Mouse (Mus musculus): ENCODE measurements around the gene Fam47e. TPM values are rescaled to one million over a fixed set of nuclear protein-coding genes. Genes with fewer than 3 reads are reported as not detected.

Fam47e gene
- polyA plus RNA-seq, 1 experiment from 2014 or later: 0.43 TPM

DNA sequence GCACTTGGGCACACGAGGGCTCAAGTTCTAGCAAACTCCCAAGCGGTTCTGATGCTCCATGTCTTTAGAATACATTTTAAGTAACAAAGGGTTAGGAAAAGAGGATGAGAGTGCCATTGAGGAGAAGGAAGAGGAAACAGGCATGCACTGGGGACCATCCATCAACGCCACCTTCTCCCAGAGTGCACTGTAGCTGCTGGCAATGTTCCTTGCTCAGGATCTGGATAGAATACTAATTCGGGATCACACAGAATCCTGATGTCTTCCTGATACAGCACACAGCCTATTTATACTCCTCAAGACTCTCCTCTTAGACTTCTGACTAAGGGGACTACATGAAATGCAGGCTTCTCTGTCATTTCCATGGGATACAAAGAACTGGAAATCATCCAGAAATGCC lies 15.2 kb upstream of the Fam47e start:
- H3K9me3 ChIP-seq (ENCODE audit: control insufficient read depth, low read length): no peaks in the 10 kb centered on the region
- H3K4me3 ChIP-seq (replicated peaks; ENCODE audit: low read length): no peak overlapping the region
- ATAC-seq: no peak
- no peak overlapping the region for H3K27ac ChIP-seq (ENCODE audit: low read length)
- no peak overlapping the region for H3K4me2 ChIP-seq (ENCODE audit: low read length)
- no peak overlapping the region for H3K9ac ChIP-seq (replicated peaks; ENCODE audit: low read depth, low read length)
- no peaks in the 10 kb centered on the region for H3K27me3 ChIP-seq (replicated peaks; ENCODE audit: control insufficient read depth, insufficient read depth, low read length)
- no peaks in the 10 kb centered on the region for H3K4me1 ChIP-seq (replicated peaks; ENCODE audit: control insufficient read depth, insufficient read depth, low read length)
- H3K36me3 ChIP-seq (ENCODE audit: control insufficient read depth, insufficient read depth): no peaks in the 10 kb centered on the region
- 81% methylated on average over 4 of the region's 4 CpGs for WGBS

DNA sequence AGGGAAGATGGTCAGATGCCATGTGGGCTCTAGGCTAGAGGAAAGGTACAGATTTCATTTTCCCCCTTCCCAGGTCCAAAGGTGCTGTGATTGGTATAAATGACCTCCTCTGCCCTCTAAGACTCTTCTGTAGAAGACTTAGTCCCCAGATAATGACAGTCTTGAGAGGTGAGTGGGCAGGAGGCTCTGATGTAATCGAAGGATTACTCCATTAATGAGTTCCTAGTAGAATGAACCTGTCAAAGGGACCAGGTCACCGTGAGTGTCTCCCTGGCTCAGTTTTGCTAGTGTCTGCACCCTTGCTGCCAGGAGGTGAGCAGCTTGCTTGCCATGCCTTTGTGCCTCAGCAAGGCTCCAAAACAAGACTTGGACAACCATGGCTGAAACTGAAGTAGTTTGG lies 2.3 kb upstream of the Fam47e start:
- no peaks in the 10 kb centered on the region for H3K27me3 ChIP-seq (replicated peaks; ENCODE audit: control insufficient read depth, insufficient read depth, low read length)
- no peak overlapping the region for H3K4me2 ChIP-seq (ENCODE audit: low read length)
- no peak overlapping the region for H3K4me3 ChIP-seq (replicated peaks; ENCODE audit: low read length)
- H3K9ac ChIP-seq (replicated peaks; ENCODE audit: low read depth, low read length): no peak overlapping the region
- no peak for ATAC-seq
- H3K36me3 ChIP-seq (ENCODE audit: control insufficient read depth, insufficient read depth): no peaks in the 10 kb centered on the region
- 86% methylated on average over 2 of the region's 2 CpGs for WGBS
- H3K9me3 ChIP-seq (ENCODE audit: control insufficient read depth, low read length): no peaks in the 10 kb centered on the region
- H3K4me1 ChIP-seq (replicated peaks; ENCODE audit: control insufficient read depth, insufficient read depth, low read length): no peaks in the 10 kb centered on the region
- H3K27ac ChIP-seq (ENCODE audit: low read length): no peak overlapping the region

DNA sequence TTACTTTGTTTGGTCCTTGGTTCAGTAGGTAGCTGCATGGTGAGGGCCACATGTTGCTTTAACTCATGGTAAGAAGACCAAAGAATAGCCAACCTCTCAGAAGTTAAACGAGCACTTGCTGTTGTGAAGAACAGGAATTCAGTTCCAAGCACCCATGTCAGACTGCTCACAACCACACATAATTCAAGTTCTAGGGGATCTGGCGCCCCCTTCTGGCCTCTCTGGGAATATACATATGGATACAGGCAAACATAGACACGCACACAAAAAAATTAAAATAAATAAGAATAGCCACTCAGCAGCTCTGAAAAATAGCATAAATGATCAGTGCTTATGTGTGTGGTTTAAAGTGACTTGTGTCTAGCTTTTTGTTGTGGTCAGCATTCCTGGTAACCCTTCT lies 930 bp upstream of the Fam47e start:
- 74% methylated on average over 3 of the region's 3 CpGs for WGBS
- H3K36me3 ChIP-seq (ENCODE audit: control insufficient read depth, insufficient read depth): no peaks in the 10 kb centered on the region
- H3K4me1 ChIP-seq (replicated peaks; ENCODE audit: control insufficient read depth, insufficient read depth, low read length): no peaks in the 10 kb centered on the region
- H3K9me3 ChIP-seq (ENCODE audit: control insufficient read depth, low read length): no peaks in the 10 kb centered on the region
- no peak overlapping the region for H3K27ac ChIP-seq (ENCODE audit: low read length)
- no peak overlapping the region for H3K4me2 ChIP-seq (ENCODE audit: low read length)
- H3K27me3 ChIP-seq (replicated peaks; ENCODE audit: control insufficient read depth, insufficient read depth, low read length): no peaks in the 10 kb centered on the region
- no peak for ATAC-seq
- H3K9ac ChIP-seq (replicated peaks; ENCODE audit: low read depth, low read length): no peak overlapping the region
- H3K4me3 ChIP-seq (replicated peaks; ENCODE audit: low read length): no peak overlapping the region

DNA sequence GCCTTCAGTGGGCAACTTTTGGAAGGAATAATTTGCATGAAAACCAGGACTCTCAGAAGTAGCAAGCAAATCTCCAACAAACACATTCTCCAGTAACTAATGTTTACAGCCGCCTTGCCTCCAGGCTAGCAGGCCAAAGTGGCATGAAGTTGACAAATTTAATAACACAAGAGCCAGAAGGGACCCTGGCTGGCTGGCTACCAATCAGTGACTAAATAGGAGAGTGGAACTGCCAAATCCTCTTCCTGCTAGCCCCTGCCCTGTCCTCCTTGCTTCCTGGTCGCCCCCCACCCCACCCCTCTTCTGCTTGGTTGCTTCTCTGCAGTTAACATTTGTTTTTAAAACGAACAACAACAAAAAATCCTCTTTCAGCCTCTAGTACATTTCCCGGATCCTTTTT lies 426 bp upstream of the Fam47e start:
- H3K4me1 ChIP-seq (replicated peaks; ENCODE audit: control insufficient read depth, insufficient read depth, low read length): no peaks in the 10 kb centered on the region
- H3K27me3 ChIP-seq (replicated peaks; ENCODE audit: control insufficient read depth, insufficient read depth, low read length): no peaks in the 10 kb centered on the region
- WGBS: 66% methylated on average over 4 of the region's 4 CpGs
- H3K9me3 ChIP-seq (ENCODE audit: control insufficient read depth, low read length): no peaks in the 10 kb centered on the region
- 0 out of 2 replicates have a peak, but pooled peaks have one; percentile 45 for ATAC-seq
- no peak overlapping the region for H3K4me3 ChIP-seq (replicated peaks; ENCODE audit: low read length)
- H3K36me3 ChIP-seq (ENCODE audit: control insufficient read depth, insufficient read depth): no peaks in the 10 kb centered on the region
- H3K4me2 ChIP-seq (ENCODE audit: low read length): no peak overlapping the region
- no peak overlapping the region for H3K9ac ChIP-seq (replicated peaks; ENCODE audit: low read depth, low read length)
- no peak overlapping the region for H3K27ac ChIP-seq (ENCODE audit: low read length)

DNA sequence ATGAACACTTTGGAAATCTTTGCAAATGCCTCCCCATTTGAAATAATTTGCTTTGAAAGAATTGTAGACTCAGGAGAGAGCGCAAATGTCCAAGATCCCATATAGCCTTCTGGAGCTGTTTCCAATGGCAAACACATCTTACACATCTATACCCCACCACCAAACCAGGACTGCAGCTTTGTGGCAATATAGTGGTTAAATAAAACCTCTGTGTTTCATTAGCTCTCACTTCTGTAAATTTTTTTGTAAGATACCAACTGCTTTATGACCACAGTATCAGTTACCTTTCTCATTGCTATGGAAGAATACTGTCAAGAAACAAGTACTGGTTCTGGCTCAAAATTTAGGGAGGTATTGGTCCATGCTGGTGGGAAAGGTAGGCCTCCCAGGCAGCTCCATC lies 1.0 kb downstream of the Fam47e start:
- Histone ChIP-seq H3K4me3 (replicated peaks; ENCODE audit: low read length) (no peak overlapping the region), H3K27ac (ENCODE audit: low read length) (no peak overlapping the region), H3K4me1 (replicated peaks; ENCODE audit: control insufficient read depth, insufficient read depth, low read length) (0 out of 2 replicates have a peak, but pooled peaks cover 2% of the 10 kb centered on the region), H3K9ac (replicated peaks; ENCODE audit: low read depth, low read length) (no peak overlapping the region), H3K4me2 (ENCODE audit: low read length) (no peak overlapping the region), H3K9me3 (ENCODE audit: control insufficient read depth, low read length) (no peaks in the 10 kb centered on the region), H3K27me3 (replicated peaks; ENCODE audit: control insufficient read depth, insufficient read depth, low read length) (no peaks in the 10 kb centered on the region), H3K36me3 (ENCODE audit: control insufficient read depth, insufficient read depth) (no peaks in the 10 kb centered on the region)
- no peak for ATAC-seq
- WGBS: 97% methylated on average over 1 of the region's 1 CpGs

DNA sequence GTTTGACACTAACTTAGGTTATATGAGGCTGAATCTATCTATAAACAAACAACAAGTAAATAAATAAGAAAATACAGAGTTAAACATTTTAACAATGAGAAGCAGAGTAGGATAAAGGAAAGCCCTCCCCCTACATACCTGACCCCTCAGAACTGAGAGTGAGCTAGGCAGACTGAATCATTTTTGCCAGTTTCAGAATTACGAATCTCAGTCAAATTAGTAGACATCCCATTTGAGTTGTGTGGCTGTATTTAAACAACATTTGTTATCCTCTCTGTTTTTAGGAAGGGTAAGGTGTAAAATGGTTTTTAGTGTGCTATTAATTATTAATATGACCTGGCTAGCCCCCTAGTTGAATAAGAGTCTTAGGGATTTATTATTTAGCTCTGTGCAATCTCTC lies 2.6 kb downstream of the Fam47e start:
- 0 out of 2 replicates have a peak, but pooled peaks cover 2% of the 10 kb centered on the region for H3K4me1 ChIP-seq (replicated peaks; ENCODE audit: control insufficient read depth, insufficient read depth, low read length)
- no peak overlapping the region for H3K9ac ChIP-seq (replicated peaks; ENCODE audit: low read depth, low read length)
- H3K36me3 ChIP-seq (ENCODE audit: control insufficient read depth, insufficient read depth): no peaks in the 10 kb centered on the region
- WGBS: 88% methylated on average over 1 of the region's 1 CpGs
- H3K27ac ChIP-seq (ENCODE audit: low read length): no peak overlapping the region
- no peaks in the 10 kb centered on the region for H3K27me3 ChIP-seq (replicated peaks; ENCODE audit: control insufficient read depth, insufficient read depth, low read length)
- no peak overlapping the region for H3K4me3 ChIP-seq (replicated peaks; ENCODE audit: low read length)
- no peak overlapping the region for H3K4me2 ChIP-seq (ENCODE audit: low read length)
- ATAC-seq: no peak
- no peaks in the 10 kb centered on the region for H3K9me3 ChIP-seq (ENCODE audit: control insufficient read depth, low read length)

DNA sequence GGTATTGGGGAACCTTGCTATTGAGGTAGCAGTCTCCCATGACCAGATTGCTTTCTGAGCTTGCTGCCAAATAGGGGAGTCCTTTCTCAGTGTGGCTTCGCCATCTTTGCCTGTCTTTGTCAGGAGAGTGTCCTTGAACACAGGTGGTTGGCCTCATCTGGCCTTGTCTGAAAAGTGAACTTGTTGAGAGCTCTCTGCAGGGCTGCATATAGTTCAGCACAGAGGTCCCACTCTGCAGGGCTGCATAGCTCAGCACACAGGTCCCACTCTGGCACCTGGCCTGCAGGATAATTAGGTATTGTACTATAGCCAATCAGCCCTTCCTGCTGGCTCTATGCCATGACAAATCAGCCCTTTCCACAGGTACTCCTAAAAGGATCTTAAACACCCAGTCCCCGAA lies 5.3 kb downstream of the Fam47e start:
- H3K9ac ChIP-seq (replicated peaks; ENCODE audit: low read depth, low read length): no peak overlapping the region
- no peaks in the 10 kb centered on the region for H3K27me3 ChIP-seq (replicated peaks; ENCODE audit: control insufficient read depth, insufficient read depth, low read length)
- no peak overlapping the region for H3K4me2 ChIP-seq (ENCODE audit: low read length)
- no peak overlapping the region for H3K4me3 ChIP-seq (replicated peaks; ENCODE audit: low read length)
- no peak for ATAC-seq
- WGBS: 35% methylated on average over 2 of the region's 2 CpGs
- no peaks in the 10 kb centered on the region for H3K9me3 ChIP-seq (ENCODE audit: control insufficient read depth, low read length)
- H3K27ac ChIP-seq (ENCODE audit: low read length): no peak overlapping the region
- 0 out of 2 replicates have a peak, but pooled peaks cover 2% of the 10 kb centered on the region for H3K4me1 ChIP-seq (replicated peaks; ENCODE audit: control insufficient read depth, insufficient read depth, low read length)
- H3K36me3 ChIP-seq (ENCODE audit: control insufficient read depth, insufficient read depth): no peaks in the 10 kb centered on the region

DNA sequence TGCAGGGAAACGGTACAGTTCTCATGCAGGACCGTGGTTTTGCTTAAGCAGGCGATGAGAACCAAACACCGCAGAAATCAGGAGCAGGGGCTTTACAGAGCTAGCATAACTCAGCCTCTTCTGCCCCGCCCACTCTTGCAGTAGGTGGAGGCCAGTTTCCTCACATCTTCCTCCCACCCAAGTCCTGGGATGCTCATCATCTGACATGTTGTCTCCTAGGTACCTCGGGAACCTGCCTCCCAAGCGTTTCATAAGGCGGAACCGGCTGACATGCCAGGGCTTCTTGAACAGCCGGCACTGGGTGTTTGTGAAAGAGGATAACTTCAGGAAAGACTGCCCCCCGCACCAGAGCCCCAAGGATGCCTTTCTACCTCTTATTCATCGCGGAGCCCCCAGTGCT lies 7.1 kb downstream of the Fam47e start:
- no peaks in the 10 kb centered on the region for H3K27me3 ChIP-seq (replicated peaks; ENCODE audit: control insufficient read depth, insufficient read depth, low read length)
- no peak overlapping the region for H3K4me3 ChIP-seq (replicated peaks; ENCODE audit: low read length)
- no peak overlapping the region for H3K9ac ChIP-seq (replicated peaks; ENCODE audit: low read depth, low read length)
- H3K4me1 ChIP-seq (replicated peaks; ENCODE audit: control insufficient read depth, insufficient read depth, low read length): 0 out of 2 replicates have a peak, but pooled peaks cover 2% of the 10 kb centered on the region
- H3K27ac ChIP-seq (ENCODE audit: low read length): no peak overlapping the region
- ATAC-seq: no peak
- 86% methylated on average over 13 of the region's 13 CpGs for WGBS
- H3K9me3 ChIP-seq (ENCODE audit: control insufficient read depth, low read length): no peaks in the 10 kb centered on the region
- H3K36me3 ChIP-seq (ENCODE audit: control insufficient read depth, insufficient read depth): no peaks in the 10 kb centered on the region
- no peak overlapping the region for H3K4me2 ChIP-seq (ENCODE audit: low read length)

DNA sequence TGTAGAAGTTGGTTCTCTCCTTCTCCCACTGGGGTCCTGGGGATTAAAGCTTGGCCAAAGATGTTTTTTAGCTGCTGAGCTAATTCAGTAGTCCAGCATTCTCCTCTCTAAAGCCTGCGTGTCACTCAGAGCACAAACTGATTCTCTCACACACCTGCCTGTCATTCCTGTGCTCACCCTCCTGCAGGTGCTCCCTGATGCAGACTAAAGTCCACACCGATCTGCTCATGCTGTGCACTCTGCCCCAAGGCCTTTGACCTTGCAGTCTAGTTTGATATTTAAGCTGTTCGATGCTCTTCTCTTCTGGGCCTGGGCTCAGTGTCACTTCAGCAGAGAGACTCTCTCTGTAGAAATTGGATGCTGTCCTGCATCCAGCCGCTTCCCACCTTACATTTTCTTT lies 16.4 kb downstream of the Fam47e start:
- H3K27me3 ChIP-seq (replicated peaks; ENCODE audit: control insufficient read depth, insufficient read depth, low read length): no peaks in the 10 kb centered on the region
- no peak overlapping the region for H3K4me2 ChIP-seq (ENCODE audit: low read length)
- no peaks in the 10 kb centered on the region for H3K9me3 ChIP-seq (ENCODE audit: control insufficient read depth, low read length)
- no peak overlapping the region for H3K9ac ChIP-seq (replicated peaks; ENCODE audit: low read depth, low read length)
- H3K4me1 ChIP-seq (replicated peaks; ENCODE audit: control insufficient read depth, insufficient read depth, low read length): no peaks in the 10 kb centered on the region
- no peak overlapping the region for H3K4me3 ChIP-seq (replicated peaks; ENCODE audit: low read length)
- ATAC-seq: no peak
- no peak overlapping the region for H3K27ac ChIP-seq (ENCODE audit: low read length)
- no peaks in the 10 kb centered on the region for H3K36me3 ChIP-seq (ENCODE audit: control insufficient read depth, insufficient read depth)
- 85% methylated on average over 4 of the region's 4 CpGs for WGBS

DNA sequence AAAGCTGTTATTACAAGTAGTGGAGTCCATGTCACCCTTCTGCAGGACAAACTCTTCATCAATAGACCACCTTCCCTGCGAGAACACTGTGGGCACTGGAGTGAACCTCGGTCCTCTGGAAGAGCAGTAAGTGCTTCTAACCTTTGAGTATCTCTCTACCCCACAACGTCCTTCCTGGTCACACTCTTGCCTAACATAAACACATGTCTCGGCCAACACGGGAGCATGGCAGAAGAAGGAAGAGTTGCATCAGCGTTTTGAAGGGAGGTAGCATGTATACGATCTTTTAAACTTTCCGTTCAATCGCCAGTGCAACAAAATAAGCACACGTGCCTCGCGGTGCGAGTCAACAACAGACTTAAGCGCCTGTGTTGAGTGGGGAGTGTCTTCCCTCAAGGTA lies 24.7 kb downstream of the Fam47e start:
- no peak overlapping the region for H3K9ac ChIP-seq (replicated peaks; ENCODE audit: low read depth, low read length)
- 92% methylated on average over 14 of the region's 14 CpGs for WGBS
- no peaks in the 10 kb centered on the region for H3K9me3 ChIP-seq (ENCODE audit: control insufficient read depth, low read length)
- H3K27me3 ChIP-seq (replicated peaks; ENCODE audit: control insufficient read depth, insufficient read depth, low read length): no peaks in the 10 kb centered on the region
- H3K36me3 ChIP-seq (ENCODE audit: control insufficient read depth, insufficient read depth): no peaks in the 10 kb centered on the region
- H3K4me2 ChIP-seq (ENCODE audit: low read length): no peak overlapping the region
- no peak overlapping the region for H3K27ac ChIP-seq (ENCODE audit: low read length)
- H3K4me1 ChIP-seq (replicated peaks; ENCODE audit: control insufficient read depth, insufficient read depth, low read length): no peaks in the 10 kb centered on the region
- no peak overlapping the region for H3K4me3 ChIP-seq (replicated peaks; ENCODE audit: low read length)
- ATAC-seq: no peak
